In genomic region chr1:37956690-37957431, GRCm38 (mm10) we compare ENCODE assay signal across 12 mouse cellular contexts. TPM values are rescaled to one million over a fixed set of nuclear protein-coding genes. Genes with fewer than 3 reads are reported as not detected.
DNase-seq lines count a peak whose midpoint lies in the region; ATAC-seq and TF ChIP-seq lines count a peak whose summit lies in the region.
"Had no signal": no experiment of that assay in that cellular context is flagged by ENCODE, and none has a peak within 500 bp of the region (broad histone marks: within the 10 kb centered on the region; RNA-seq: fewer than 3 reads in every experiment).

No protein-coding gene starts in this region.

- H3K4me1 ChIP-seq in kidney, postnatal 0 days (replicated peaks; ENCODE audit: insufficient read depth, low read length), result no peaks in the 10 kb centered on the region
- no peaks in the 10 kb centered on the region for H3K4me1 ChIP-seq in kidney, embryonic 14.5 days (ENCODE audit: control insufficient read depth, insufficient read depth, low read length)
- 0 out of 2 replicates have a peak, but pooled peaks cover 7% of the 10 kb centered on the region for H3K4me1 ChIP-seq in neural tube, embryonic 13.5 days (replicated peaks)
- H3K4me1 ChIP-seq: heart, embryonic 13.5 days had no signal

- H3K9me3 ChIP-seq in kidney, postnatal 0 days (replicated peaks; ENCODE audit: low read length), result no peaks in the 10 kb centered on the region
- H3K9me3 ChIP-seq in kidney, embryonic 14.5 days (ENCODE audit: control insufficient read depth, low read length), result no peaks in the 10 kb centered on the region
- H3K9me3 ChIP-seq in neural tube, embryonic 13.5 days, result no peaks in the 10 kb centered on the region
- H3K9me3 ChIP-seq: heart, embryonic 13.5 days had no signal

- DNase-seq in cerebellum, postnatal 10 days, result peak; percentile 13 to 18
- DNase-seq in cerebellum, adult 11 months, result no peak
- peak; percentile 46 for DNase-seq in kidney, postnatal 0 days (ENCODE audit: low spot score)
- no peak for DNase-seq in neural tube, embryonic 10.5 days (ENCODE audit: extremely low spot score, low spot score)
- DNase-seq in kidney, postnatal 4 days, result peak; percentile 10 to 28
- no peak for DNase-seq in urinary bladder, adult 18-20 months (ENCODE audit: low spot score in 2 of 2)

- no peak for TF ChIP-seq CTCF in kidney, postnatal 0 days (IDR thresholded peaks at IDR 0.05; ENCODE audit: low read depth)

- ATAC-seq in kidney, postnatal 0 days (replicated peaks; ENCODE audit: low FRiP score, low read depth), result no peak
- ATAC-seq in kidney, embryonic 14.5 days (ENCODE audit: low FRiP score, low TSS enrichment), result no peak
- peak; percentile 72; the same call in 1 of the 2 replicates for ATAC-seq in neural tube, embryonic 13.5 days (ENCODE audit: low read depth)
- ATAC-seq: inflammation-experienced regulatory T-cells, adult 6 months had no signal

- no peak overlapping the region for H3K9ac ChIP-seq in kidney, postnatal 0 days (ENCODE audit: low read depth, low read length)
- no peak overlapping the region for H3K9ac ChIP-seq in kidney, embryonic 14.5 days (ENCODE audit: low read depth, low read length)
- H3K9ac ChIP-seq in neural tube, embryonic 13.5 days, result no peak overlapping the region
- H3K9ac ChIP-seq: heart, embryonic 13.5 days had no signal

- no peak overlapping the region for H3K4me3 ChIP-seq in kidney, postnatal 0 days (replicated peaks; ENCODE audit: low read depth, low read length)
- no peak overlapping the region for H3K4me3 ChIP-seq in kidney, embryonic 14.5 days (ENCODE audit: low read length)
- H3K4me3 ChIP-seq in neural tube, embryonic 13.5 days, result no peak overlapping the region
- H3K4me3 ChIP-seq: heart, embryonic 13.5 days had no signal

- WGBS in kidney, postnatal 0 days, result 14% methylated on average over 3 of the region's 3 CpGs
- WGBS in kidney, embryonic 14.5 days, result 24% methylated on average over 3 of the region's 3 CpGs
- 22% methylated on average over 3 of the region's 3 CpGs for WGBS in neural tube, embryonic 13.5 days

- H3K27me3 ChIP-seq in kidney, postnatal 0 days (ENCODE audit: insufficient read depth, low read length), result no peaks in the 10 kb centered on the region
- H3K27me3 ChIP-seq in kidney, embryonic 14.5 days (ENCODE audit: control insufficient read depth, insufficient read depth, low read length), result no peaks in the 10 kb centered on the region
- H3K27me3 ChIP-seq in neural tube, embryonic 13.5 days, result no peaks in the 10 kb centered on the region
- H3K27me3 ChIP-seq: heart, embryonic 13.5 days had no signal

- H3K4me2 ChIP-seq in kidney, postnatal 0 days (ENCODE audit: low read length), result no peak overlapping the region
- no peak overlapping the region for H3K4me2 ChIP-seq in kidney, embryonic 14.5 days (replicated peaks; ENCODE audit: low read depth, low read length)
- no peak overlapping the region for H3K4me2 ChIP-seq in neural tube, embryonic 13.5 days
- H3K4me2 ChIP-seq: heart, embryonic 13.5 days had no signal

- H3K36me3 ChIP-seq in kidney, postnatal 0 days (ENCODE audit: insufficient read depth, low read length), result no peaks in the 10 kb centered on the region
- H3K36me3 ChIP-seq in kidney, embryonic 14.5 days (ENCODE audit: control insufficient read depth, insufficient read depth, low read length), result no peaks in the 10 kb centered on the region
- no peaks in the 10 kb centered on the region for H3K36me3 ChIP-seq in neural tube, embryonic 13.5 days
- H3K36me3 ChIP-seq: heart, embryonic 13.5 days had no signal

- no peak overlapping the region for H3K27ac ChIP-seq in kidney, postnatal 0 days
- H3K27ac ChIP-seq in kidney, embryonic 14.5 days (ENCODE audit: low read depth, low read length), result no peak overlapping the region
- H3K27ac ChIP-seq in neural tube, embryonic 13.5 days (replicated peaks), result no peak overlapping the region
- H3K27ac ChIP-seq: heart, embryonic 13.5 days; macrophage had no signal

RNA-seq across cellular contexts. Expression of gene Lyg1, which starts 0.7 kb away (rescaled TPM):
- polyA plus RNA-seq in kidney, postnatal 0 days (2015; fragmentation: Nextera tagmentation; extraction: Ambion mirVana), result not detected in 2 replicates
- not detected in 2 replicates for polyA plus RNA-seq in kidney, embryonic 14.5 days (2014; fragmentation: Nextera tagmentation; extraction: Ambion mirVana)
- polyA plus RNA-seq in neural tube, embryonic 13.5 days (2015; fragmentation: Nextera tagmentation; extraction: Ambion mirVana), result not detected in 2 replicates
- polyA plus RNA-seq: cortical plate, adult 2 months; heart, embryonic 13.5 days; inflammation-experienced regulatory T-cells, adult 6 months; macrophage had no signal

RNA-seq across cellular contexts. Expression of gene Lyg2, which starts 40.6 kb away (rescaled TPM):
- polyA plus RNA-seq in kidney, postnatal 0 days (2015; fragmentation: Nextera tagmentation; extraction: Ambion mirVana), result not detected in 2 replicates
- polyA plus RNA-seq in kidney, embryonic 14.5 days (2014; fragmentation: Nextera tagmentation; extraction: Ambion mirVana), result not detected in 2 replicates
- not detected in 2 replicates for polyA plus RNA-seq in neural tube, embryonic 13.5 days (2015; fragmentation: Nextera tagmentation; extraction: Ambion mirVana)
- polyA plus RNA-seq: heart, embryonic 13.5 days; inflammation-experienced regulatory T-cells, adult 6 months; macrophage had no signal

RNA-seq across cellular contexts. Expression of gene Txndc9, which starts 40.8 kb away (rescaled TPM):
- polyA plus RNA-seq in kidney, postnatal 0 days (2015; fragmentation: Nextera tagmentation; extraction: Ambion mirVana), result 135 and 140 TPM in 2 replicates
- polyA plus RNA-seq in kidney, embryonic 14.5 days (2014; fragmentation: Nextera tagmentation; extraction: Ambion mirVana), result 132 and 156 TPM in 2 replicates
- 173 and 190 TPM in 2 replicates for polyA plus RNA-seq in neural tube, embryonic 13.5 days (2015; fragmentation: Nextera tagmentation; extraction: Ambion mirVana)

RNA-seq across cellular contexts. Expression of gene Eif5b, which starts 40.9 kb away (rescaled TPM):
- 21.8 and 22.3 TPM in 2 replicates for polyA plus RNA-seq in kidney, postnatal 0 days (2015; fragmentation: Nextera tagmentation; extraction: Ambion mirVana)
- polyA plus RNA-seq in kidney, embryonic 14.5 days (2014; fragmentation: Nextera tagmentation; extraction: Ambion mirVana), result 29.9 and 38.4 TPM in 2 replicates
- polyA plus RNA-seq in neural tube, embryonic 13.5 days (2015; fragmentation: Nextera tagmentation; extraction: Ambion mirVana), result 24.1 and 26.0 TPM in 2 replicates

Comparison
In these comparisons a context has a peak if more than half of its experiments do, and no peak if none do; other contexts are left out.
1. DNase-seq: peak in cerebellum, postnatal 10 days (2 of 2), kidney, postnatal 0 days (single experiment) and kidney, postnatal 4 days (2 of 2); none in cerebellum, adult 11 months (single experiment), neural tube, embryonic 10.5 days (single experiment) and urinary bladder, adult 18-20 months (0 of 2).